Mouse (Mus musculus): ENCODE results near the gene Stra6.

DNA sequence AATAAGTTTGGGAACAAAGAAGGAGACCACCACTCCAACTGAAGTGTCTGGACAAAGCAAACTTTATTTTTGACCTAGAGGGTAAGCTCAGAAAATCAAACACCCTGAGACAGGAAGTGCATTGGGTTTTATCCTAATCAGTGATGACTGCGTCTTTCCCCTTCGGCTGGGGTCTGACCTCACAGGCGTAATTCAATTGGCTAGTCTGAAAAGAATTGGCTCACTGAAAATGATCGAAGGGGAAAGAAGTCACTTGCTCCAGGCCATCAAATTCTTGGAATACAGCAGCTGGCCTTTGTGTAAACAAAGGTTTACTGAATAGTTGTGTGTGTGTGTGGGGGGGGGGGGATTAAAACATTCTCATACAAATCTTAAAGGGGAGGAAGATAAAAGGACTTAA lies 62.2 kb downstream of the Stra6 start:
- TF ChIP-seq POLR2AphosphoS2 (IDR thresholded peaks at IDR 0.05; ENCODE audit: low read depth, low read length) (no peak), CTCF (conservative IDR thresholded peaks at IDR 0.05 in 1 of 2, IDR thresholded peaks at IDR 0.05 in 1 of 2; ENCODE audit: low read depth in 2 of 2, low read length in 2 of 2) (no peak), TBP (conservative IDR thresholded peaks at IDR 0.05; ENCODE audit: low read depth, low read length) (no peak), UBTF (IDR thresholded peaks at IDR 0.05; ENCODE audit: low read depth, low read length) (no peak), MAFK (IDR thresholded peaks at IDR 0.05; ENCODE audit: insufficient replicate concordance, low read length) (no peak), MAZ (IDR thresholded peaks at IDR 0.05; ENCODE audit: low read depth, low read length) (no peak), POLR2A (IDR thresholded peaks at IDR 0.05; ENCODE audit: low read depth, low read length) (no peak), EP300 (IDR thresholded peaks at IDR 0.05; ENCODE audit: low read length) (no peak), SMC3 (IDR thresholded peaks at IDR 0.05; ENCODE audit: low read depth, low read length) (no peak), ETS1 (conservative IDR thresholded peaks at IDR 0.05; ENCODE audit: low read depth, low read length) (no peak), E2F4 (IDR thresholded peaks at IDR 0.05; ENCODE audit: insufficient replicate concordance, low read depth, low read length) (no peak), PAX5 (IDR thresholded peaks at IDR 0.05; ENCODE audit: low read length) (no peak), MXI1 (IDR thresholded peaks at IDR 0.05; ENCODE audit: low read depth, low read length) (no peak)

All from CH12.LX (cell line).